Mouse (Mus musculus) effector memory CD4-positive, alpha-beta T cell, adult 7 months (primary cell): Measurements from ENCODE around the gene Retreg3. TPM values are rescaled to one million over a fixed set of nuclear protein-coding genes. Genes with fewer than 3 reads are reported as not detected.

ENCODE experiments used
- polyA plus RNA-seq: library from polyadenylated mRNA; unstranded; fragments of 100-300 nt; shearing (Covaris generic); gene quantifications from one replicate; pipeline ENCODE4 v1.2.1, GENCODE M21; 2017

Gene Retreg3
- polyA plus RNA-seq = 42.1 TPM

DNA sequence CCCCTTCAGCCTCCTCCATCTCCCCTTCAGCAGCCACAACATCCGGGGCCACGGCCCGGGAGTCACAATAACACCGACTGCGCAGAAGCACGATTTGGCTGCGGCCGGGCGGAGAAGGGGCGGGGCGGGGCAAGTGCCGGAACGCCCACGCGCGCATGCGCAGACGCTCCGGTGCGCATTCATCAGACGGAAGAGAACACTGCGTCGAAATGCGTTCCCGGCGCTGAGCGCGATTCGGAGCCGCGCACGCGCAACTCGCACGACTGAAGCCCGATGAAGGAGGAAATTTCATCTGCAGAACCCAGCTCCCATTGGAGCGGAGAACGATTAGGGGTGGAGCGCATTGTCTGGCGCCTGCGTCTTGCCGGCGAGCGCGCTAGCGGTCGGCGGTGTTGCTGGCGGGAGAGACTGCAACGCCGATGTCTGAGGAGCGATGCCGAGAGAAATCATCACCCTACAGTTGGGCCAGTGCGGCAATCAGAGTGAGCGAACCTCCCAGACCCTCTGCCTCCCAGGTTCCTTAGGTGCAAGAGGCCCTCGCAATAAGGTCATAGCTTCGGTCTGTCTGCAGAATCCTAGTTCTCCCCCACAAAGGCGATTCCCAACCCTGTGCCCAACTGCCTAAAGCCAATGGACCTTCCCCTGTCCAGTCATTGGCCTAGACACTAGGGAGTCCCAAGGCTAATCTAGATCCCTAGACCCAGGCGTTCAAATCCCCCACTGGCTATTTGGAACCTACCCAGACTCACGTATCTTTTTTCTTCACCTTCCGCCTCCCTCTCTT lies at the start of gene Retreg3, which contains the start of gene Tubg1:
Gene Retreg3 (minus strand): TSS at position 133 of the 784 bp plus-strand sequence.
Gene Tubg1 (plus strand): TSS at position 178 of the 784 bp plus-strand sequence.

DNA sequence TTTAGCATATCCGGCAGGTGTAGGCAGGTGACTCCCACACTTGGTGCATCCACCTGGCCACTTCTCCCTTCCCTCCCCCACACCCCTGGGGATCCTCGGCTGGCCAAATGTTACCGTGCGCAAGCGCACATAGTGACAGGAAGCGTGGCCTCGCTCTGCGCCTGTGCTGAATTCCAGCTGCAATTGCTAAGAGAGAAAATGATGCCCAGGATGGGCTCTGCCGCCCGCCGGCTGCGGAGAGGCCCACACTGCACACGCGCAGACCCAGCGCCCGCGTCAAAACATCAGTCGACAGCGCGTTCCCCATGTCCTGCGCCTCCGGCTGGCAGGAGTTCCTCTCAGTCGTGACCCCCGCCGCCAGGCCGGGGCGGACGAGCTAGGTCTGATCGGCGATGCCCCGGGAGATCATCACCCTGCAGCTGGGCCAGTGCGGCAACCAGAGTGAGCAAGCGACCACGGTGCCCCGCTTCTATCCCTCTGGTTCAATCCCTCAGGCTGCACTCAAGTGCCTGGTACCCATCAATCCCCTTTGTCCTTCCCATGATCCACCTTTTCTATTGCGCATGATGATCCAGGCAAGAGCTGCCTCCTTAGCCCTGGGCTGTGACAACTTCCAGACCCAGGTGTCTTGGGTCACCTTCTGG lies 36.2 kb upstream of the Retreg3 start, which contains the start of gene Tubg2:
Gene Tubg2 (plus strand): TSS at position 180 of the 644 bp plus-strand sequence.

DNA sequence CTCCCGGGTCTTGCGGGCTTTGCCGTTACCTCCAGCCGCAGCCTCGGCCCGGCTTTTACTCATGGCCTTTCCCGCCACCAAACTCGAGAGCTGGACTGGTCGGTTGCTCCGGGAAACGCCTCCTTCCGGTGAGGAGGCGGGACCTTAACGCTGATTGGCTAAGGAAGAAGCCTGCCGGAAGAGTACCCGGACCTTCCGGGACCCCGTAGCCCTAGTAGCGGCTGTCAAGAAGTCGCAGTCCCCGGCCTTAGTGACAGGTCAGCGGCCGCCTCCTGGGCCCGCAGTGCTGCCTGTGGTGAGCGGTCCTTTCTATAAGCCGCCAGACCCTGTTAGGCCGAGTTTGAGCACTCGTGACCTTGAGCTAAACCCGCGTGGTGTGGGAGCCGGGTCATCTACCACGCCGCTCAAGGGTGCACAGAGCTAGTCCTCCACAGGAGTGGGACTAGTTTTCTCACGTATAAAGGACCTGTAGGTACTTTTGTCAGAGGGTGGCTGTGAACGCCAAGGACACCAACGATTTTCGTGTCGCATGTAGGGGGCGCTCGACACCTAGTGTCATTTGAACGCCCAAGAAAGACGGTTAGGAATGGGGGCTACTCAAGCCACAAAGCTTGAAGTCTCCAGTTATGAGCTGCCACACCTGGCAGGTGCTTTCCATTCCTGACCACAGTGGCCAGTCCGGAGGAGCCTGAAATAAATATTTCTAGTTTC lies 24.2 kb downstream of the Retreg3 start, which contains the start of gene Psmc3ip:
Gene Psmc3ip (minus strand): TSS at position 123 of the 711 bp plus-strand sequence.

DNA sequence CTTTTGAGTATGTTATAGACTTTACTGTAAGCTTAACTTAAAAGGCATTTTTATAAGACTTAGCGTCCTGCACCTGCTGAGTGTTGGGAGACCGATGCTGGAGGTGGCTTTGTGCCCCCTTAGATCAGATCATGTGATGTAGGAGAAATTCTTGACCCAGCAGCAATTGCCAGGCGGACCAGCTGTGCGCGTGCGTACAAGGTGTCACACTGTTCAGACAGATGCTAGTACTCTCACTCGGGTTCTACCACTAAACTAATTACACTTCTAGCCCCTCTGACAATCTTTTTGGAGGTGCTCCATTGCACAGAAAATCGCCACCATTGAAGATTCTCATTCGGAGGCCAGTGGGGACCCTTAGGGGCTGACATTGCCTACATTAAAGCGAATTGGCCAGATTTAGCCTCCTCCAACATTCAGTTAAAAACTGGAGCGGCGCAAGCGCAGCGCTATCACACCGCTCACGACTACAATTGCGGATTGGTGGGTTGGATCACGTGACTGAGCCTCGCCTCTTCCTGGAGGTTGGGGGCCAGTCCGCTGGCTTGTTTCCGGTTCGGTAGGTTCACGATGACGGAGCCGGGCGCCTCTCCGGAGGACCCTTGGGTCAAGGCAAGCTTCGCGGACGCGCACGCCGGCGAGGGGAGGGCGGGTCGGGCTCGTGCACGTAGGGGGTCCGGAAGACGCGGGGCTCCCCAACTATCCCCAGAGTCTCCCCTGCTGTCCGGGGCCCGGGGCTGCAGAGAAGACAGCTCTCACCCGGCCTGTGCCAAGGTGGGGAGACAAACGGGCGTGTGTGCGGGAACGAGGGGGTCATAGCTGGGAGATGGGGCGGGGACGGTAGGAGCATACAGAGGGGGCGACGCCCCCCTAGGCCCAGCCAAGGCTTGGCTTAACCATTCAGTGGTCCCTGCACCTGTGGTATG lies 32.7 kb downstream of the Retreg3 start, which contains the start of gene Mlx:
Gene Mlx (plus strand): TSS at position 522 of the 926 bp plus-strand sequence.

DNA sequence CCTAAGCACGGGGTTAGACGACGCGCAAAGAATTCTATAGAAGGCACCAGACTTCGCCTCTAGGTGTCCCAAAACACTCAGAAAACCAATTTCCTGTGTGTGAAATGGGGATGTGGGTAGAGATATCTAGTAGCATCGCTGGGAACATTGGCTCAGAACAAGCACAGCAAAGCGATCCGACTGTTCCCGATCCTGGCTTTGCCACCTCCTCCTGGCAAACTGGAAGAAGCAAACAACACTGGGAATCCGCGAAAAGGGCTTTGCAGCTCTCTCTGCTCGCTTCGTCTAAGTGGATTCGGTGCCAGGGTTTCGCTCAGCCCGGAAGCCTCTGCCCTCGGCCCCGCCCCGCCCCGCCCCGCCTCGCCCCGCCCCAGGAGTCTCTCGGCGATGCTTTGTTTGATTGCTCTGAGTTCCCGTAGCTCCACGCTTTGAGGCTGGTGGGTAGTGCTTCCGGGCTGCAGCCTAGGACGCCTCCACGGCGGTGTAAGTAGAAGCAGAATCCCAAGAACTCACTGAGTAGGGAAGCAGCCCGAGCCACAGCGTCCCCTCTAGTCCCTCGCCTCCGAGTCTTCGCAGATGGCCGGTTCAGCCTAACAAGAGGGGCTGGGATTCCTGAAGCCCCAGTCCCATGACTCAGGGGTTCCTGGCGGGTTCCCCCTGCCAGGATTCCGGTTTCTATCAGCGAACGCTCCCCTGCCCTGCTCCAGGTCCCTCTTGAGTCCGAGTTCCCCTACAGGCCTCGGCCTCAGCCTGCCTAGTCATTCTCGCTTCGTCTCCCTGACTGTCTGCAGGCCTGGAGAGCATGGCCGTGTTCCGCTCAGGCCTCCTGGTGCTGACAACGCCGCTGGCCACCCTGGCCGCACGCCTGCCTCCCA lies 37.2 kb downstream of the Retreg3 start, which contains the start of gene Coasy:
Gene Coasy (plus strand): TSS at position 358 of the 875 bp plus-strand sequence.

DNA sequence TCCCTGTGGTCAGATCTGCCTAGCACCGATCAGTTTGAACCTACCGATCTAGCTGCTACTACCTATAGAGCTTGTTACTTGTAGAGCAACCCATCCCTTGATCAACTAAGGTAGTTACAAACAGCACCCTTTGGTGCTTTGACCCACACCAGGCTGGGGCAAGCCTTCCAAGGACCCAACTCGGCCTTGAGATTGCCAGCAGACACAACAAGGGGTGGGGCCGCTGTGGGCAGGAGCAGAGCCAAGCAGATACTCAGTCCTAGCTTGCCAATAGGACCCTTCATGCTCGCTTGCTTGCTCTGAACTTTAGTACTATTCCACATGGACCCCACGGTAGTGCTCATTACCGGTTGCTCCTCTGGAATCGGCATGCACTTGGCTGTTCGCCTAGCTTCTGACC lies 41.6 kb downstream of the Retreg3 start, which contains the start of gene Hsd17b1:
Gene Hsd17b1 (plus strand): TSS at position 291 of the 400 bp plus-strand sequence.

DNA sequence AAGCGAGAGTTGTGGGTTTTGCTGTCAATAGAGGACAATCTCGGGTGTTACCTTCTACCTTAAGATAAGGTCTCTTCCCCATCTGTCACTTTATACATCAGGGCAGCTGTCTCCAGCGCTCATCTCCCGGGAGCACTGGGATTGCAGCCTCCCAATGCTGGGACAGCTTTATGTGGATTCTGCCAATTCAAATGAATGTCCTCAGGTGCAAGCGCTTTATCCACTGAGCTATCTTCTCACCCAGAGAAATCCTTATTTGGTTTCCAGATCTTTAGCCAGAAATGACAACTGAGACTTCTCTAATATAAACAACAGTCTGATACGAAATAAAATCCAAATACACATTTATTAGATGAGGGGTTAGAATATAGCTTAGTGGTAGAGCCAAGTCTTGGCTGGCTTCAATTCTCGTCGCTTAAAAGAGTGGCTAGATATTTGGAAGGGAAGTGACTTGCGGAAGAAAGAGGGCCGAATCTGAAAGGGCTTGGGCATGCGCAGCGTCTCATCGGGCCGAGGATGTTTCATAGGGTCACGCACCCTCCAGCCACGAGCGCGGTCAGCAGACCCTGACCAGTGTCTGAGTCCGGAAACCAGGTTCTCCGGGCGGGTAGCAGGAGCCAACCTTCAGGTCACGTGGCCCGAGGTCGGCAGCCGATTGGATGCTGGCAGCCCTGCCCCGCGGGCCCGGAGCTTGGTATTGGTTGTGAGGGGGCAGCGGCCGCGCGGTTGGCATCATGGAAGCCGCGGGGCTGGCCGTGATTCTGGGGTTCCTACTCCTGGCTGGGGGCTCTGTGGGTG lies 50.1 kb downstream of the Retreg3 start, which contains the start of gene Naglu:
Gene Naglu (plus strand): TSS at position 622 of the 798 bp plus-strand sequence.

Other genes with a start within 250 kb of the Retreg3 start
- 351 TPM for gene Stat3, start 180.4 kb downstream of the Retreg3 start, polyA plus RNA-seq
- not detected for gene Cavin1, start 149.0 kb downstream of the Retreg3 start, polyA plus RNA-seq
- 1.1 TPM for gene Atp6v0a1, start 110.4 kb downstream of the Retreg3 start, polyA plus RNA-seq
- gene Naglu, start 49.9 kb downstream of the Retreg3 start, polyA plus RNA-seq = 6.4 TPM
- 0.38 TPM for gene Hsd17b1, start 41.5 kb downstream of the Retreg3 start, polyA plus RNA-seq
- gene Coasy, start 37.3 kb downstream of the Retreg3 start, polyA plus RNA-seq = 12.0 TPM
- 46.3 TPM for gene Mlx, start 32.6 kb downstream of the Retreg3 start, polyA plus RNA-seq
- 2.1 TPM for gene Psmc3ip, start 24.5 kb downstream of the Retreg3 start, polyA plus RNA-seq
- 11.4 TPM for gene Tubg1, start within 50 bp of the Retreg3 start, polyA plus RNA-seq
- gene Tubg2, start 36.0 kb upstream of the Retreg3 start, polyA plus RNA-seq = 0.27 TPM
- gene Cntnap1, start 50.6 kb upstream of the Retreg3 start, polyA plus RNA-seq = 0.11 TPM
- not detected for gene Plekhh3, start 51.5 kb upstream of the Retreg3 start, polyA plus RNA-seq
- gene Ccr10, start 55.5 kb upstream of the Retreg3 start, polyA plus RNA-seq = not detected
- gene Ezh1, start 106.6 kb upstream of the Retreg3 start, polyA plus RNA-seq = 87.5 TPM
- gene Ramp2, start 126.1 kb upstream of the Retreg3 start, polyA plus RNA-seq = 2.8 TPM
- gene Vps25, start 133.8 kb upstream of the Retreg3 start, polyA plus RNA-seq = 87.7 TPM
- gene Wnk4, start 140.7 kb upstream of the Retreg3 start, polyA plus RNA-seq = 0.30 TPM
- gene Cntd1, start 159.1 kb upstream of the Retreg3 start, polyA plus RNA-seq = not detected
- gene Coa3, start 159.2 kb upstream of the Retreg3 start, polyA plus RNA-seq = 48.4 TPM
- 206 TPM for gene Becn1, start 182.4 kb upstream of the Retreg3 start, polyA plus RNA-seq
- 167 TPM for gene Psme3, start 196.3 kb upstream of the Retreg3 start, polyA plus RNA-seq
- gene Aoc2, start 205.2 kb upstream of the Retreg3 start, polyA plus RNA-seq = 3.3 TPM
- gene Aoc3, start 210.7 kb upstream of the Retreg3 start, polyA plus RNA-seq = not detected
- not detected for gene G6pc, start 247.7 kb upstream of the Retreg3 start, polyA plus RNA-seq